Mouse (Mus musculus): ENCODE results near the gene Zcchc3. TPM values are rescaled to one million over a fixed set of nuclear protein-coding genes. Genes with fewer than 3 reads are reported as not detected.
A peak's percentile ranks its signal among the peaks of the same experiment; 100 is the strongest.
"Not testable (repeated sequence)": the region's sequence is repeated elsewhere in the genome, so short reads cannot be mapped to it uniquely, and the experiment has no call there.

Zcchc3 gene
- polyA plus RNA-seq, 1 experiment from 2014 or later = 19.9 TPM

DNA sequence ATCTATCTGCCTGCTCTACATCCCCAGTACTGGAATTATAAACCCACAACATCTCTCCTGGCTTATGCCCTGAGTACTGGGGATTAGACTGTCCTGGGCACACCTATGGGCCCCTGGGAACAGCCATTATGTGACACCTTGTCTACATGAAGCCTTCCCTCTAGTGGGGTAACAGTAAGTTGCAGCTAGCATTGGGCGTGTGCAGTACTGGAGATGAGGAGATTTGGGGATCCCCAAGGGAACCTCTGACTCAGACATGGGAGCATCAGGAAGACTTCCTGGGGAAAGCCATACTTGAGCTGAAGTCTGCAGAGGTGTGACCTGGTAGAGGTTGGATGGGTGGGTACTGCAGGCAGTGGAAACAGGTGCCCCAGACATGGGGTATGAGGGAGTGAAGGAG is 24.1 kb upstream of the Zcchc3 start:
- Histone ChIP-seq H3K4me2 (ENCODE audit: low read depth, low read length) (no peak overlapping the region), H3K27me3 (ENCODE audit: control insufficient read depth, insufficient read depth, low read length) (no peaks in the 10 kb centered on the region), H3K9me3 (replicated peaks; ENCODE audit: control insufficient read depth, low read length) (no peaks in the 10 kb centered on the region), H3K27ac (ENCODE audit: low read length) (no peak overlapping the region), H3K4me1 (ENCODE audit: control insufficient read depth, insufficient read depth, low read length) (no peaks in the 10 kb centered on the region), H3K4me3 (replicated peaks; ENCODE audit: low read length) (no peak overlapping the region), H3K36me3 (ENCODE audit: control insufficient read depth, insufficient read depth, low read length) (no peaks in the 10 kb centered on the region), H3K9ac (ENCODE audit: low read length) (no peak overlapping the region)
- no peak for ATAC-seq (ENCODE audit: insufficient read depth, low FRiP score)
- WGBS = 54% methylated on average over 1 of the region's 1 CpGs

DNA sequence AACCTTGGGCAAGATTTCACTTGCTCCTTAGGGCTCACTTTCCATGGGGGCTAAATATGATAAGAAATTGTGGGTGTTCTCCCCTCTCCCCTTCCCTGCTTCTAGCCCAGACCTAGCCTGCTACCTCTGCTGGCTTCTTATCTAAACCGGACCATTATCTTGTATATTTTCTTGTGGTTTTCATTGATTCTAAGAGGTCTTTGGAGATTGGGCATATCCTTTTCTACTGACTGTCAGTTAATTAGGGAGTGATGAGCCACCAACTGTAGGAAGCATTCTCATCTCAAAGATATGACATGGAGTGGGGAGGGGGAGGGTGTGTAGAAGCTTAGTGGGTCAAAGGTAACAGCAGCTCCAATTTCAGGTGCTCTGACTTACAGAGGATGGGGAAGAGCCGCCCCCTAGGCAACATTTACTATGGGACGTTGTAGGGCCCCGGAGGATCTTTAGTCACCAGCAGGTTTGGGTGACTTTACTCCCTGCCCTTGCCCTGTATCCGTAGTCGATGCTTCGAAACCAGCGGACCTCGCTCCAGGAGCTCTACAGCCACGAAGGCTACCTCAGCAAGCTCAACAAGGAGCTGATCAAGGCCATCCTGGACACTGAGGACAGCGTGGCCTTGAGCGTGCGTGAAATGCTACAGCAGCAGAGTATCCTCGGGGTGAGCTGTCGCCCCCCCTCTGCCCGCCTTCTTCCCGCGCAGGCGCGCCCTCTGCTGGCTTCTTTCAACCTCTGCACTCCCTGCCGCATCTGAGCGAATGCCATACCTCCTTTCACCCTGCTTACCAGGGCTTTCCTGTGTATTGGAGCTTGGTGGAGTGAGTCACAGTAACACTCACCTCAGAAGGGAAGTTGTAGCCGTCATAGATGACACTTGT is 22.4 kb upstream of the Zcchc3 start:
- H3K4me3 ChIP-seq (replicated peaks; ENCODE audit: low read length) = peak overlapping the region; percentile 40
- ATAC-seq (ENCODE audit: insufficient read depth, low FRiP score) = peak; percentile 78; the same call in 1 of the 2 replicates
- H3K4me1 ChIP-seq (ENCODE audit: control insufficient read depth, insufficient read depth, low read length) = no peaks in the 10 kb centered on the region
- 2% methylated on average over 23 of the region's 23 CpGs for WGBS
- peak overlapping the region; percentile 69 for H3K9ac ChIP-seq (ENCODE audit: low read length)
- H3K4me2 ChIP-seq (ENCODE audit: low read depth, low read length) = peak overlapping the region; percentile 62
- H3K36me3 ChIP-seq (ENCODE audit: control insufficient read depth, insufficient read depth, low read length) = no peaks in the 10 kb centered on the region
- no peak overlapping the region for H3K27ac ChIP-seq (ENCODE audit: low read length)
- no peaks in the 10 kb centered on the region for H3K27me3 ChIP-seq (ENCODE audit: control insufficient read depth, insufficient read depth, low read length)
- H3K9me3 ChIP-seq (replicated peaks; ENCODE audit: control insufficient read depth, low read length) = no peaks in the 10 kb centered on the region

DNA sequence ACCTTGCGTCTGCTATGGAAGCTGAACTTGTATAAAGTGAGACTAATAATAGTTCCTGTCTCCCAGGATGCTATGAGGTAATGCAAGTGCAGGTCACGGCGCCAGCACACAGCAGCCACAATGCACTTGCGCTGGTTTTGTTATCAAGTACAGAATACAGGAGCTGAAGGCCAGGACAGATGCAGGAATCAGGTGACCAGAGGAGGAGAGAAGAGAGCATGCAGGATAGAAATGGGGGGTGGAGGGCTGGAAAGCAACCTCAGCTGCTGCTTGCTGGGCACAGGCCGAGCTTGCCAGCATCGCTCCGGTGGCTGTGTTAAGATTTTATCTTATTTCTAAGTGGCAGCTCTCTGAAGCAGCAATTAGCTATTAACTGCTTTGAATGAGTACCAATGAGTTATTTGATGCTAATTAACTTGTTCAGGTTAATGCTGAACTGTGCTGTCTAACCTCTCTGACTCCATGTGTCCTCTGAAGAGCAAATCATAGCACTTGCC is 21.6 kb upstream of the Zcchc3 start:
- Histone ChIP-seq H3K27ac (ENCODE audit: low read length) (no peak overlapping the region), H3K4me1 (ENCODE audit: control insufficient read depth, insufficient read depth, low read length) (no peaks in the 10 kb centered on the region), H3K4me2 (ENCODE audit: low read depth, low read length) (no peak overlapping the region), H3K36me3 (ENCODE audit: control insufficient read depth, insufficient read depth, low read length) (no peaks in the 10 kb centered on the region), H3K4me3 (replicated peaks; ENCODE audit: low read length) (no peak overlapping the region), H3K9me3 (replicated peaks; ENCODE audit: control insufficient read depth, low read length) (no peaks in the 10 kb centered on the region), H3K27me3 (ENCODE audit: control insufficient read depth, insufficient read depth, low read length) (no peaks in the 10 kb centered on the region), H3K9ac (ENCODE audit: low read length) (no peak overlapping the region)
- no peak for ATAC-seq (ENCODE audit: insufficient read depth, low FRiP score)
- WGBS = 76% methylated on average over 7 of the region's 7 CpGs

DNA sequence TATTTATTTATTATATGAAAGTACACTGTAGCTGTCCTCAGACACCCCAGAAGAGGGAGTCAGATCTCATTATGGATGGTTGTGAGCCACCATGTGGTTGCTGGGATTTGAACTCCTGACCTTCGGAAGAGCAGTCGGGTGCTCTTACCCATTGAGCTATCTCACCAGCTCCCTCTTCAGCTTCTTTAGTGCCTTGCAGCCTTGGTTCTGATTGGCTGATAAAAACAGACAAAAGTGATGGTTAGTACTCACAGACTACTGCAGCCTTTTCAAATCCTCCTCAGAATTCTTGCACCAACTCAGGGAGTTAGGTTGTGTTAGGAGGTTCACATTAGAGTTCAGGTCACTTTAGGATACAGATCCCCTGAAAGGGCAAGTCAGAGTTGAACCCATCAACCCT is 13.7 kb upstream of the Zcchc3 start:
- H3K4me3 ChIP-seq (replicated peaks; ENCODE audit: low read length); H3K27me3 ChIP-seq (ENCODE audit: control insufficient read depth, insufficient read depth, low read length); H3K4me1 ChIP-seq (ENCODE audit: control insufficient read depth, insufficient read depth, low read length); H3K4me2 ChIP-seq (ENCODE audit: low read depth, low read length); H3K9ac ChIP-seq (ENCODE audit: low read length); H3K36me3 ChIP-seq (ENCODE audit: control insufficient read depth, insufficient read depth, low read length); H3K9me3 ChIP-seq (replicated peaks; ENCODE audit: control insufficient read depth, low read length); ATAC-seq (ENCODE audit: insufficient read depth, low FRiP score); H3K27ac ChIP-seq (ENCODE audit: low read length): not testable (repeated sequence)
- 78% methylated on average over 2 of the region's 2 CpGs for WGBS

DNA sequence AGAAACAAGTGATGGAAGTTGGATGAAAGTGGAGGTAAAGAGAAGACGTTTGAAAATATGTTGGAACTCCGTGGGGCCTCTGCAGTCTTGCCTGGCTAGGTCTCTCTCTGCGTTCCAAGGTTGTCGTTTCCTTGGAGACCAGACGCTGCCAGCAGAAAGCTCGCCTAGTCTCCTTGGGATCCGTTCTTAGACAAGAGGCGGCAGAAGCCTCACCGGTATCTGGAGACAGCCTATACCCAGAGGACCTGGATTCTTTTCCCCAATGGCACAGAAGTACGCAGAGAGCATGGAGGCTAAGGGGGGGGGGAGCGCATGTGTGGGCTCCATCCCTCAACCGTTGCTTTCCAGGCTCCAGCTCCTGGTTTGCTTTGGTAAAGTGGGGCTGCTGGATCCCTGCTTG is 12.7 kb upstream of the Zcchc3 start:
- Histone ChIP-seq H3K9me3 (replicated peaks; ENCODE audit: control insufficient read depth, low read length) (no peaks in the 10 kb centered on the region), H3K4me3 (replicated peaks; ENCODE audit: low read length) (no peak overlapping the region), H3K27me3 (ENCODE audit: control insufficient read depth, insufficient read depth, low read length) (no peaks in the 10 kb centered on the region), H3K36me3 (ENCODE audit: control insufficient read depth, insufficient read depth, low read length) (no peaks in the 10 kb centered on the region), H3K9ac (ENCODE audit: low read length) (0 out of 2 replicates have a peak overlapping the region, but pooled peaks have one; percentile 21), H3K4me2 (ENCODE audit: low read depth, low read length) (peak overlapping the region; percentile 27), H3K27ac (ENCODE audit: low read length) (no peak overlapping the region), H3K4me1 (ENCODE audit: control insufficient read depth, insufficient read depth, low read length) (no peaks in the 10 kb centered on the region)
- WGBS = 9% methylated on average over 12 of the region's 12 CpGs
- no peak for ATAC-seq (ENCODE audit: insufficient read depth, low FRiP score)

DNA sequence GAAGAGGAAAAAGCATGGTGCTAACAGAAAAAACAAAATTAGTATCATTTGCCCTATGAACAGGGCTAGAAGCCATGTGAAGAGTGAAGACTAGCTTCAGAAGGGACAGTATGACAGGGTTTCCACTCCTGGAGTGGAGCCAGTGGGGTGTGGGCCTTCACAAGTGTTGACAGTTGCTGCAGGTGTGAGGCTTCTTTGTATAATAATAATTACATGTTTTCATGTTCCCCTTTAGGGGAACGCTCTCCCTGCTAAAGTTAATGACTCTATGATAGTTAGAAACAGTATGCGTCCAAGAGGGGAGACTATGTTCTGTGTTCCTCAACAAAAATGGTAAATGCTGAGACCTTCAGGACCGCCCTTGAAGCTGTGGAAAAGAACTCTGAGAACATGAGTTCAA is 959 bp upstream of the Zcchc3 start:
- Histone ChIP-seq H3K9me3 (replicated peaks; ENCODE audit: control insufficient read depth, low read length) (peaks cover 6% of the 10 kb centered on the region; the same call in 1 of the 2 replicates), H3K36me3 (ENCODE audit: control insufficient read depth, insufficient read depth, low read length) (0 out of 2 replicates have a peak, but pooled peaks cover 4% of the 10 kb centered on the region), H3K27me3 (ENCODE audit: control insufficient read depth, insufficient read depth, low read length) (no peaks in the 10 kb centered on the region), H3K4me2 (ENCODE audit: low read depth, low read length) (peak overlapping the region; percentile 87), H3K4me1 (ENCODE audit: control insufficient read depth, insufficient read depth, low read length) (peaks cover 20% of the 10 kb centered on the region), H3K9ac (ENCODE audit: low read length) (no peak overlapping the region), H3K4me3 (replicated peaks; ENCODE audit: low read length) (peak overlapping the region; percentile 88), H3K27ac (ENCODE audit: low read length) (peak overlapping the region; percentile 99)
- ATAC-seq (ENCODE audit: insufficient read depth, low FRiP score) = no peak
- WGBS = 93% methylated on average over 3 of the region's 3 CpGs

DNA sequence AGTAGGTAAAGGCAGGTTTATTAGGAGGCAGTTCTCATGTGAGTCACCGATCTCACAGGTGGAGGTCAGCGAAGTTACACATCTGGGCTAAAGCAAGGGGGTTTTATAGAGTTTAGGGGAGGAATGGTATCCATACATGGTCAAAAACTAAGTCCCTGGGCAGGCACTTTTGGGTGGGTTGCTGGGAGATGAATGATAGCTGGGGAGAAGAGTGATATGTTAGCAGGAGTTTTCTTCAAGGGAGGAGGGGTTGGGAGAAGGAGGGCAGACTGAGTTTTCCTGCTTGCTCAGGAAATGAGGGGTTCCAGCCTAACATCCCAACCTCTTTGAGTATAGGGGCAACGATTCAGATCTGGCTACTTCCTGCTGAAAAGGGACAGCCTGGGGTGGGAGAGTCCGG is 460 bp upstream of the Zcchc3 start, which contains the start of gene 6820408C15Rik:
Gene 6820408C15Rik, plus strand, starts transcription at position 301 of the 400 bp plus-strand sequence.
- WGBS = 24% methylated on average over 4 of the region's 4 CpGs
- Histone ChIP-seq H3K4me2 (ENCODE audit: low read depth, low read length) (peak within 1 kb of the TSS; percentile 87), H3K27me3 (ENCODE audit: control insufficient read depth, insufficient read depth, low read length) (no peaks in the 10 kb centered on the region), H3K9me3 (replicated peaks; ENCODE audit: control insufficient read depth, low read length) (peaks cover 6% of the 10 kb centered on the region; the same call in 1 of the 2 replicates), H3K4me3 (replicated peaks; ENCODE audit: low read length) (peak within 1 kb of the TSS; percentile 88), H3K4me1 (ENCODE audit: control insufficient read depth, insufficient read depth, low read length) (peaks cover 25% of the 10 kb centered on the region), H3K9ac (ENCODE audit: low read length) (peak within 1 kb of the TSS; percentile 98), H3K27ac (ENCODE audit: low read length) (peak within 1 kb of the TSS; percentile 99), H3K36me3 (ENCODE audit: control insufficient read depth, insufficient read depth, low read length) (0 out of 2 replicates have a peak, but pooled peaks cover 4% of the 10 kb centered on the region)
- ATAC-seq (ENCODE audit: insufficient read depth, low FRiP score) = no peak

DNA sequence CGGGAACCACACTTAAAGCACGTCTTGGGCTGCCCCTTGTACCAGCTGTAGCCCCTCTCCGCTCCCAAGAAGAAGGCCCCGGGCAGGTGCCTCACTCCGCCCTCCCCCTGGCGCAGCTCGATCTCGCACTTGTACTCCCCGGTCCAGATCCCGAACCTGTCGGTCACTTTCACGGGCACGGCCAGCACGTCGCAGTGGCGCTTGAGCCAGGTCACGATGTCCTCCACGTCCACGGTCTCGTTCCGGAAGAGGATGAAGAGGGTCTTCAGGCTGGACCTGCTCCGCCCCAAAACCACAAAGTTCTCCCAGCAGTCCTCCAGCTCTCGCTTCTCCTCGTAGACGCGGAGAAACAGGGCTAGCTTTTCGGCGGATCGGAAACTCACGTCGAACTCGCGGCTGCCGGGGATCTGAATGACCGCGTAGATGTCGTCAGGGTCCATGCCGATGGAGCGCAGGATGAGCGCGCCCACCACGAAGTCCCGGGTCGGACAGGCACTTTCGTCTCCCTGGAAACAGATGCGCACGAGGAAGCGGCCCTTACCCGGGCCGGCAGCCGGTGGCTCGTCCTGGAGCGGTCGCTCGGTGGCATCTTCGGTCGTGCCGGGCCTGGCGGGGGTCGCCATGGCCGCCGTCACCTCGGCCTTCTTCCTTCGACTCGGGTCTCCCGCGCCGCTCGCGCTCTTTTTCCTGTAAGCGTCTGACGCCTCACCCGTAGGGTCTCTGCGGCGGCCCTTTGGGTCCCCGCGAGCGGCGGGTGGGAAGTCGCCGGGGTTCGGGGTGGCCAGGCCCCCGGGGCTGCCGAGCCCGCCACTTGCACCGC is 852 bp downstream of the Zcchc3 start:
- H3K9me3 ChIP-seq (replicated peaks; ENCODE audit: control insufficient read depth, low read length) = peaks cover 6% of the 10 kb centered on the region; the same call in 1 of the 2 replicates
- WGBS = under 1% methylated on average over 86 of the region's 86 CpGs
- peak overlapping the region; percentile 98 for H3K9ac ChIP-seq (ENCODE audit: low read length)
- peaks cover 32% of the 10 kb centered on the region for H3K4me1 ChIP-seq (ENCODE audit: control insufficient read depth, insufficient read depth, low read length)
- peak overlapping the region; percentile 88 for H3K4me3 ChIP-seq (replicated peaks; ENCODE audit: low read length)
- H3K27me3 ChIP-seq (ENCODE audit: control insufficient read depth, insufficient read depth, low read length) = no peaks in the 10 kb centered on the region
- H3K36me3 ChIP-seq (ENCODE audit: control insufficient read depth, insufficient read depth, low read length) = 0 out of 2 replicates have a peak, but pooled peaks cover 4% of the 10 kb centered on the region
- peak overlapping the region; percentile 99 for H3K27ac ChIP-seq (ENCODE audit: low read length)
- peak overlapping the region; percentile 87 for H3K4me2 ChIP-seq (ENCODE audit: low read depth, low read length)
- ATAC-seq (ENCODE audit: insufficient read depth, low FRiP score) = no peak

Measured in stomach, embryonic 16.5 days (tissue).